Mouse (Mus musculus): ENCODE data around the gene Zdhhc25. TPM values are rescaled to one million over a fixed set of nuclear protein-coding genes. Genes with fewer than 3 reads are reported as not detected.

The Zdhhc25 gene
- polyA plus RNA-seq, 1 experiment from 2014 or later, result not detected

GRCm38 (mm10) chr15:88628801-88629356, 28.8 kb downstream of the Zdhhc25 start:
- no peaks in the 10 kb centered on the region for H3K9me3 ChIP-seq (ENCODE audit: control insufficient read depth, low read length)
- no peak overlapping the region for H3K27ac ChIP-seq (replicated peaks in 1 of 2; ENCODE audit: control insufficient read depth in 1 of 2, insufficient read depth in 1 of 2, low read depth in 2 of 2, low read length in 2 of 2)
- ATAC-seq (ENCODE audit: insufficient number of reproducible peaks, insufficient read depth, low FRiP score, low read depth), result no peak
- 65% methylated on average over 9 of the region's 9 CpGs for WGBS
- H3K4me1 ChIP-seq (ENCODE audit: control insufficient read depth in 2 of 2, insufficient read depth in 2 of 2, low read length in 2 of 2), result no peaks in the 10 kb centered on the region
- H3K4me2 ChIP-seq (ENCODE audit: low read length), result no peak overlapping the region
- H3K36me3 ChIP-seq (ENCODE audit: control insufficient read depth, insufficient read depth, low read length), result no peaks in the 10 kb centered on the region
- no peaks in the 10 kb centered on the region for H3K27me3 ChIP-seq (ENCODE audit: control insufficient read depth, insufficient read depth, low read length)
- no peak overlapping the region for H3K9ac ChIP-seq (ENCODE audit: low read length)
- no peak overlapping the region for H3K4me3 ChIP-seq (ENCODE audit: control insufficient read depth in 1 of 2, insufficient read depth in 1 of 2, low read depth in 1 of 2, low read length in 2 of 2)

DNA sequence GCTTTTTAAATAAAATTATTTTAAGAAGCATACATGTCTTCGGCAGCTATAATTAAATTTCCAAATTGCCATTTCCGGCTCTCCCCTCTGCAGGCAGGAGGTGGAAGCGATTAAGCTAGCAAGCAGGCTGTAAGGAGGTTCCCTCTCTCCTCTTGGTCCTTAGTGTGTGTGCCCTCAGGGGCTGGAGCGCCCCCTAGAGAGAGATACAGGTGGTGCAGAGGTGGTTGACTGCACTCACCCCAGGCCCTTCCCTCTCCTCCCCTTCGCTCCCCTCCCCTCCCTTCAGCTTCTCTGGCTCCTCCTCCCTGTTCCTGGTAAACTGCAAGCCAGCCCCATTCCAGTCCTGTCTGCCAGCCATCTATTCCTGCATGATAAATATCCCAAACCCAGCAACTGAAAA, 35.1 kb downstream of the Zdhhc25 start:
- WGBS, result 72% methylated on average over 5 of the region's 5 CpGs
- H3K27ac ChIP-seq (replicated peaks in 1 of 2; ENCODE audit: control insufficient read depth in 1 of 2, insufficient read depth in 1 of 2, low read depth in 2 of 2, low read length in 2 of 2), result no peak overlapping the region
- no peak overlapping the region for H3K9ac ChIP-seq (ENCODE audit: low read length)
- H3K4me2 ChIP-seq (ENCODE audit: low read length), result no peak overlapping the region
- no peak for ATAC-seq (ENCODE audit: insufficient number of reproducible peaks, insufficient read depth, low FRiP score, low read depth)
- H3K4me3 ChIP-seq (ENCODE audit: control insufficient read depth in 1 of 2, insufficient read depth in 1 of 2, low read depth in 1 of 2, low read length in 2 of 2), result no peak overlapping the region
- H3K4me1 ChIP-seq (ENCODE audit: control insufficient read depth in 2 of 2, insufficient read depth in 2 of 2, low read length in 2 of 2), result no peaks in the 10 kb centered on the region
- no peaks in the 10 kb centered on the region for H3K9me3 ChIP-seq (ENCODE audit: control insufficient read depth, low read length)
- no peaks in the 10 kb centered on the region for H3K36me3 ChIP-seq (ENCODE audit: control insufficient read depth, insufficient read depth, low read length)
- no peaks in the 10 kb centered on the region for H3K27me3 ChIP-seq (ENCODE audit: control insufficient read depth, insufficient read depth, low read length)

DNA sequence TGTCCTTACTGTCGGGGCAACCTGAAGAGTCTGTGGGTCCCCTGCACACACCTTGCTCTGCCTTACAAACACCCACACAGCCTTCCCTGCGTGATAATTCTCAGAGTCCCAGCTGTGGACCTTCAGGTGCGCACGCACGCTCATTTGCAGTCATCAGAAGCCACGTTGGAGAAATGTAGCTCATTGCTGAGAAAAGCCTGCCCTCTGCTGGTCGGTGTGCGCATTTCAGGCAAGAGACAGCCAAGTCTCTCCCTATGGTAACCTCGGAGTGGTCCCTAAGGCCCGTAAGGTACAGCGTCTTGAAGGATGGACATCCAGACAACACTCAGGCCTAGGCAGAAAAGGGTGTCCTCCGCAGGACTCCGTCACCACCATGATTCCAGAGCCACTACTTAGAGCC, 50.9 kb downstream of the Zdhhc25 start:
- Histone ChIP-seq H3K9me3 (ENCODE audit: control insufficient read depth, low read length) (no peaks in the 10 kb centered on the region), H3K4me3 (ENCODE audit: control insufficient read depth in 1 of 2, insufficient read depth in 1 of 2, low read depth in 1 of 2, low read length in 2 of 2) (no peak overlapping the region), H3K4me1 (ENCODE audit: control insufficient read depth in 2 of 2, insufficient read depth in 2 of 2, low read length in 2 of 2) (no peaks in the 10 kb centered on the region), H3K27ac (replicated peaks in 1 of 2; ENCODE audit: control insufficient read depth in 1 of 2, insufficient read depth in 1 of 2, low read depth in 2 of 2, low read length in 2 of 2) (no peak overlapping the region), H3K4me2 (ENCODE audit: low read length) (no peak overlapping the region), H3K27me3 (ENCODE audit: control insufficient read depth, insufficient read depth, low read length) (peaks cover 10% of the 10 kb centered on the region; the same call in 1 of the 2 replicates), H3K9ac (ENCODE audit: low read length) (no peak overlapping the region), H3K36me3 (ENCODE audit: control insufficient read depth, insufficient read depth, low read length) (no peaks in the 10 kb centered on the region)
- WGBS, result 21% methylated on average over 13 of the region's 13 CpGs
- no peak for ATAC-seq (ENCODE audit: insufficient number of reproducible peaks, insufficient read depth, low FRiP score, low read depth)

Other genes with a start within 250 kb of the Zdhhc25 start
- 15.3 TPM in 2 replicates for gene Brd1, start 133.9 kb downstream of the Zdhhc25 start, polyA plus RNA-seq (2014; fragmentation: Nextera tagmentation; extraction: Ambion mirVana)
- 13.4 and 13.5 TPM in 2 replicates for gene Zbed4, start 151.4 kb downstream of the Zdhhc25 start, polyA plus RNA-seq (2014; fragmentation: Nextera tagmentation; extraction: Ambion mirVana)
- gene Alg12, start 219.0 kb downstream of the Zdhhc25 start, polyA plus RNA-seq (2014; fragmentation: Nextera tagmentation; extraction: Ambion mirVana), result 9.9 and 10.9 TPM in 2 replicates
- gene Creld2, start 219.3 kb downstream of the Zdhhc25 start, polyA plus RNA-seq (2014; fragmentation: Nextera tagmentation; extraction: Ambion mirVana), result 46.3 and 53.1 TPM in 2 replicates

Measured in heart, embryonic 14.5 days (tissue).